Mouse (Mus musculus) small intestine, adult 2 months (tissue): Measurements from ENCODE around the gene Ptprr. TPM values are rescaled to one million over a fixed set of nuclear protein-coding genes. Genes with fewer than 3 reads are reported as not detected.

Source experiments
- H3K27ac ChIP-seq: fragments of 200-500 bp; 2 replicates; pipeline ENCODE4 v1.5.1; 2012; ENCODE audit warnings: low read depth, low read length, control low read depth, inconsistent platforms; ENCODE audit not compliant: insufficient read depth
- H3K27me3 ChIP-seq: fragments of 200-500 bp; 2 replicates; pipeline ENCODE4 v1.6.1; 2012; ENCODE audit warnings: mild to moderate bottlenecking, moderate library complexity, low read length, inconsistent platforms; ENCODE audit not compliant: control insufficient read depth, insufficient read depth
- H3K36me3 ChIP-seq: fragments of 200-500 bp; 2 replicates; pipeline ENCODE4 v1.6.1; 2012; ENCODE audit warnings: mild to moderate bottlenecking, low read length, control low read depth, inconsistent platforms; ENCODE audit not compliant: control insufficient read depth, insufficient read depth
- H3K4me1 ChIP-seq: fragments of 200-500 bp; 2 replicates; pipeline ENCODE4 v1.6.1; 2012; ENCODE audit warnings: low read length, inconsistent platforms, mixed read lengths; ENCODE audit not compliant: control insufficient read depth, insufficient read depth, insufficient read length
- H3K4me3 ChIP-seq: fragments of 200-500 bp; 2 replicates; pipeline ENCODE4 v1.5.1; 2012; ENCODE audit warnings: low read depth, mild to moderate bottlenecking, control low read depth, inconsistent platforms, low read length, moderate library complexity
- CTCF ChIP-seq: fragments of 200-500 bp; IDR thresholded peaks from 2 replicates; pipeline ENCODE4 v1.5.1; 2012; ENCODE audit warnings: low read depth, mild to moderate bottlenecking, control low read depth, inconsistent platforms, low read length, moderate library complexity, mixed read lengths; ENCODE audit not compliant: insufficient replicate concordance, insufficient read length; ENCODE audit errors: extremely low read depth
- POLR2A ChIP-seq: fragments of 200-500 bp; IDR thresholded peaks from 2 replicates; pipeline ENCODE4 v1.6.1; 2012; ENCODE audit warnings: low read depth, mild to moderate bottlenecking, control low read depth, inconsistent platforms, low read length, moderate library complexity
- WGBS: fragments of 180-500 bp; shearing (Covaris S2); methylation state at CpG from one replicate; pipeline ENCODE4 v1.1.7; 2018; 5-methylcytosine and 5-hydroxymethylcytosine counted together
- polyA plus RNA-seq: library from polyadenylated mRNA; depleted of rRNA; stranded (reverse); fragments of >200 nt; gene quantifications from 2 replicates; pipeline ENCODE4 v1.2.3, GENCODE M21; 2012

Gene Ptprr
- polyA plus RNA-seq, 1 experiment: 29.9 TPM

- Histone ChIP-seq H3K27ac (no peak within 1 kb of the TSS), H3K36me3 (no peaks in the 10 kb centered on the region), H3K4me1 (no peaks in the 10 kb centered on the region), H3K27me3 (no peaks in the 10 kb centered on the region), H3K4me3 (no peak within 1 kb of the TSS)
- TF ChIP-seq CTCF (no peak), POLR2A (no peak)
- 45% methylated on average over 7 of the region's 7 CpGs for WGBS
Observed at GRCm38 (mm10) chr10:116275280-116275679, 257.3 kb downstream of the Ptprr start, which contains the start of gene Ptprb. Gene Ptprb (plus strand): TSS chr10:116275523.

- H3K4me3 ChIP-seq: no peak overlapping the region
- H3K4me1 ChIP-seq: no peaks in the 10 kb centered on the region
- TF ChIP-seq POLR2A (no peak), CTCF (no peak)
- no peak overlapping the region for H3K27ac ChIP-seq
- no peaks in the 10 kb centered on the region for H3K36me3 ChIP-seq
- H3K27me3 ChIP-seq: no peaks in the 10 kb centered on the region
- 86% methylated on average over 7 of the region's 7 CpGs for WGBS
Observed at GRCm38 (mm10) chr10:116286697-116287344, 268.8 kb downstream of the Ptprr start.

- H3K36me3 ChIP-seq: no peaks in the 10 kb centered on the region
- TF ChIP-seq CTCF (no peak), POLR2A (no peak)
- 53% methylated on average over 9 of the region's 9 CpGs for WGBS
- no peaks in the 10 kb centered on the region for H3K27me3 ChIP-seq
- no peak overlapping the region for H3K27ac ChIP-seq
- H3K4me3 ChIP-seq: no peak overlapping the region
- no peaks in the 10 kb centered on the region for H3K4me1 ChIP-seq
Observed at GRCm38 (mm10) chr10:116288130-116288529, 270.1 kb downstream of the Ptprr start.

- no peak overlapping the region for H3K4me3 ChIP-seq
- H3K4me1 ChIP-seq: no peaks in the 10 kb centered on the region
- no peaks in the 10 kb centered on the region for H3K36me3 ChIP-seq
- TF ChIP-seq CTCF (no peak), POLR2A (no peak)
- 62% methylated on average over 4 of the region's 4 CpGs for WGBS
- no peak overlapping the region for H3K27ac ChIP-seq
- no peaks in the 10 kb centered on the region for H3K27me3 ChIP-seq
Observed at GRCm38 (mm10) chr10:116290483-116290882, 272.5 kb downstream of the Ptprr start.

GRCm38 (mm10) chr10:116291153-116291755 lies 273.2 kb downstream of the Ptprr start:
- no peaks in the 10 kb centered on the region for H3K27me3 ChIP-seq
- no peaks in the 10 kb centered on the region for H3K4me1 ChIP-seq
- H3K4me3 ChIP-seq: no peak overlapping the region
- 70% methylated on average over 8 of the region's 8 CpGs for WGBS
- no peaks in the 10 kb centered on the region for H3K36me3 ChIP-seq
- TF ChIP-seq CTCF: no peak
- TF ChIP-seq POLR2A: no peak
- no peak overlapping the region for H3K27ac ChIP-seq

- Histone ChIP-seq H3K27ac (no peak overlapping the region), H3K27me3 (peaks cover 7% of the 10 kb centered on the region)
Observed at GRCm38 (mm10) chr10:116296439-116296838, 278.4 kb downstream of the Ptprr start.

GRCm38 (mm10) chr10:116297854-116298253 lies 279.8 kb downstream of the Ptprr start:
- WGBS: 27% methylated on average over 12 of the region's 12 CpGs
- Histone ChIP-seq H3K27me3 (peaks cover 9% of the 10 kb centered on the region), H3K4me1 (no peaks in the 10 kb centered on the region), H3K36me3 (no peaks in the 10 kb centered on the region), H3K4me3 (no peak overlapping the region), H3K27ac (no peak overlapping the region)
- TF ChIP-seq CTCF: no peak
- no peak for TF ChIP-seq POLR2A

More at GRCm38 (mm10) chr10:116296439-116296838, 278.4 kb downstream of the Ptprr start:
- no peaks in the 10 kb centered on the region for H3K36me3 ChIP-seq
- no peak overlapping the region for H3K4me3 ChIP-seq
- 85% methylated on average over 4 of the region's 4 CpGs for WGBS
- no peaks in the 10 kb centered on the region for H3K4me1 ChIP-seq
- TF ChIP-seq CTCF: no peak
- no peak for TF ChIP-seq POLR2A
